Mouse (Mus musculus): Measurements from ENCODE around the gene Ubash3b. TPM values are rescaled to one million over a fixed set of nuclear protein-coding genes. Genes with fewer than 3 reads are reported as not detected.

Ubash3b gene
- polyA plus RNA-seq, 1 experiment from 2014 or later = 5.7 TPM

DNA sequence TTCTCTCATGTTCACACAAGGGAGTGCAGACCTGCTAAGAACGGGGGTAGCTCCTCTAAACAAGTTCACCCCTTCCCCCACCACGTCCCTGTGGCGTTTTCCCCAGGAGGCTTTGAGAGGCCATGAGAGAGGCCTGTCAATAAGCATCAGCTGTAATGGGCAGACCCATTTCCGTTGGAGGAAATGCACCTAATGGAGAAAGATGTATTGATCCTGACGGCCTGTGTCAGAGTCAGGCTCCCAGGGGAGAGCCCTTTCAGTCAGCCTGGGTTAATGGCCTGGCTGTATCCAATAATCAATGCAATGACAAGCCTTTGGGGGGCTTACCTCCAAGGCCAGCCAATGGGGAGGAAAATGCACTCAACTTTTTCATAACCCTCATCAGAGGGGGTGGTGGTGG lies 100.1 kb downstream of the Ubash3b start:
- no peaks in the 10 kb centered on the region for H3K9me3 ChIP-seq (replicated peaks; ENCODE audit: control insufficient read depth, low read length)
- H3K36me3 ChIP-seq (ENCODE audit: control insufficient read depth, insufficient read depth) = no peaks in the 10 kb centered on the region
- H3K9ac ChIP-seq (ENCODE audit: low read length) = no peak overlapping the region
- no peak overlapping the region for H3K27ac ChIP-seq (ENCODE audit: low read length)
- H3K27me3 ChIP-seq (ENCODE audit: control insufficient read depth, insufficient read depth, low read length) = no peaks in the 10 kb centered on the region
- 63% methylated on average over 5 of the region's 5 CpGs for WGBS
- no peak for ATAC-seq (replicated peaks; ENCODE audit: extremely low read depth, insufficient read depth, low FRiP score)
- H3K4me3 ChIP-seq (ENCODE audit: low read length) = no peak overlapping the region
- H3K4me2 ChIP-seq (ENCODE audit: low read depth, low read length) = no peak overlapping the region
- 0 out of 2 replicates have a peak, but pooled peaks cover 2% of the 10 kb centered on the region for H3K4me1 ChIP-seq (ENCODE audit: control insufficient read depth, insufficient read depth, low read length)

GRCm38 (mm10) chr9:41060617-41061016 lies 100.9 kb downstream of the Ubash3b start:
- WGBS = 82% methylated on average over 6 of the region's 6 CpGs
- ATAC-seq (replicated peaks; ENCODE audit: extremely low read depth, insufficient read depth, low FRiP score) = no peak
- no peaks in the 10 kb centered on the region for H3K9me3 ChIP-seq (replicated peaks; ENCODE audit: control insufficient read depth, low read length)
- no peaks in the 10 kb centered on the region for H3K27me3 ChIP-seq (ENCODE audit: control insufficient read depth, insufficient read depth, low read length)
- H3K4me2 ChIP-seq (ENCODE audit: low read depth, low read length) = no peak overlapping the region
- no peak overlapping the region for H3K27ac ChIP-seq (ENCODE audit: low read length)
- no peak overlapping the region for H3K9ac ChIP-seq (ENCODE audit: low read length)
- H3K36me3 ChIP-seq (ENCODE audit: control insufficient read depth, insufficient read depth) = no peaks in the 10 kb centered on the region
- H3K4me1 ChIP-seq (ENCODE audit: control insufficient read depth, insufficient read depth, low read length) = 0 out of 2 replicates have a peak, but pooled peaks cover 2% of the 10 kb centered on the region
- H3K4me3 ChIP-seq (ENCODE audit: low read length) = no peak overlapping the region

DNA sequence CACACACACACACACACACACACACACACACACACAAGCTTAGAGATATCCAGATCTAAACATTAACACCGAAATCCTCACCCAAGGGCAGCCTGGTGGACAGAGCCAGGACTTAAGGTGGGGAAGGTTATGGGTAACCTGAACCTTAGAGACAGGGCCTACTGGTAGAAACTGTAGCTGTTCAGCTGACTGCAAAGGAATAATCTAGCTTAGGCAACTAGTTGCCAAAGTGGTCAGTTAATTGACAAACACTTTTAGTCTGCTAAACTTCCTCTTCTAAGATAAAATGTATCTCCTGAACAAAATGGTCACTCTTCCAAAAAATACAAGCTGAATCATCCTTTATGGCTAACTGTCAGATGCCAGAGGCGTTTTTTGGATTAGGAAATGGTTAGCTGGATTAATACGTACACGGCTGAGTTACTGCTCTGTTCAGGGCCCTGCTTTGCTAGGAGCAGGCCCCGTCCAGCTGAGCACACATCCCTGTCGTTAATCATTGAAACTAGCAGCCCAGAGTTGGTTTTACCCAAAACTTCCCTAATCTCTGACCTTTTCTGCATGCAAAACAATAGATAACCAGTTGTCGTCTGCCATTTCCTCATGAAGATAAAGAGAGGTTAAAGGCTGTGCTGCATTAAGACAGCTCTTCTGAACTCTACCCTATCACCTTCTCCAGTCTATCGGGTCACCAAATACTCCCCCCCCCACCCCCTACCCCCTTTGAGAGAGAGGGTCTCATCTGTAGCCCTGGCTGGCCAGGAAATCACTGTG lies 102.5 kb downstream of the Ubash3b start:
- 0 out of 2 replicates have a peak, but pooled peaks cover 2% of the 10 kb centered on the region for H3K4me1 ChIP-seq (ENCODE audit: control insufficient read depth, insufficient read depth, low read length)
- H3K9ac ChIP-seq (ENCODE audit: low read length) = no peak overlapping the region
- H3K27me3 ChIP-seq (ENCODE audit: control insufficient read depth, insufficient read depth, low read length) = no peaks in the 10 kb centered on the region
- no peak overlapping the region for H3K4me2 ChIP-seq (ENCODE audit: low read depth, low read length)
- no peaks in the 10 kb centered on the region for H3K36me3 ChIP-seq (ENCODE audit: control insufficient read depth, insufficient read depth)
- 49% methylated on average over 8 of the region's 8 CpGs for WGBS
- H3K27ac ChIP-seq (ENCODE audit: low read length) = no peak overlapping the region
- H3K9me3 ChIP-seq (replicated peaks; ENCODE audit: control insufficient read depth, low read length) = no peaks in the 10 kb centered on the region; the same call in 1 of the 2 replicates
- no peak for ATAC-seq (replicated peaks; ENCODE audit: extremely low read depth, insufficient read depth, low FRiP score)
- H3K4me3 ChIP-seq (ENCODE audit: low read length) = no peak overlapping the region

- WGBS = 83% methylated on average over 9 of the region's 9 CpGs
- H3K9ac ChIP-seq (ENCODE audit: low read length) = no peak overlapping the region
- no peak overlapping the region for H3K27ac ChIP-seq (ENCODE audit: low read length)
- ATAC-seq (replicated peaks; ENCODE audit: extremely low read depth, insufficient read depth, low FRiP score) = no peak
- H3K36me3 ChIP-seq (ENCODE audit: control insufficient read depth, insufficient read depth) = no peaks in the 10 kb centered on the region
- no peaks in the 10 kb centered on the region for H3K27me3 ChIP-seq (ENCODE audit: control insufficient read depth, insufficient read depth, low read length)
- H3K4me1 ChIP-seq (ENCODE audit: control insufficient read depth, insufficient read depth, low read length) = peaks cover 17% of the 10 kb centered on the region
- no peak overlapping the region for H3K4me2 ChIP-seq (ENCODE audit: low read depth, low read length)
- no peak overlapping the region for H3K4me3 ChIP-seq (ENCODE audit: low read length)
- H3K9me3 ChIP-seq (replicated peaks; ENCODE audit: control insufficient read depth, low read length) = peaks cover 3% of the 10 kb centered on the region; the same call in 1 of the 2 replicates
These were observed 107.3 kb downstream of the Ubash3b start for GRCm38 (mm10) chr9:41054166-41054565.

DNA sequence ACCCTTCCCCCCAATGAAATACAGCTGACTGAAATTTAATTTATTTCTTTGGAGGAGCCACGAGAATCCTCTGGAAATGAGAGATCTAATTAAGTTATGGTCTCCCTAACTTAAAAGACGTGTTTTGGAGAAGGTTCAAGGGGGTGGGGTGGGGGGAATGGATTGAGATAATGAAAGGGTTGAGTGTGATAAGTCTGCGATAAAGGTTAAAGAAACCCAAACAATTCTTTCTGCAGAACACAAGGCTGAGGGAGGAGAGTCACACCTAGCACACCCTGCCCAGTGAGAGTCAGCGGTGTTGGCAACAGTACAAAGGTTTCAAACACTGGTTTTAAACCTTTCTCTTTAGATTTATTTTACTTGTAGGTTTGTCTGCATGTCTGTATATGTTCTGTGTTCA lies 108.0 kb downstream of the Ubash3b start:
- ATAC-seq (replicated peaks; ENCODE audit: extremely low read depth, insufficient read depth, low FRiP score) = no peak
- H3K9ac ChIP-seq (ENCODE audit: low read length) = no peak overlapping the region
- peaks cover 3% of the 10 kb centered on the region; the same call in 1 of the 2 replicates for H3K9me3 ChIP-seq (replicated peaks; ENCODE audit: control insufficient read depth, low read length)
- no peak overlapping the region for H3K4me3 ChIP-seq (ENCODE audit: low read length)
- H3K27me3 ChIP-seq (ENCODE audit: control insufficient read depth, insufficient read depth, low read length) = no peaks in the 10 kb centered on the region
- no peak overlapping the region for H3K27ac ChIP-seq (ENCODE audit: low read length)
- WGBS = 65% methylated on average over 4 of the region's 4 CpGs
- peaks cover 14% of the 10 kb centered on the region for H3K4me1 ChIP-seq (ENCODE audit: control insufficient read depth, insufficient read depth, low read length)
- no peak overlapping the region for H3K4me2 ChIP-seq (ENCODE audit: low read depth, low read length)
- no peaks in the 10 kb centered on the region for H3K36me3 ChIP-seq (ENCODE audit: control insufficient read depth, insufficient read depth)

DNA sequence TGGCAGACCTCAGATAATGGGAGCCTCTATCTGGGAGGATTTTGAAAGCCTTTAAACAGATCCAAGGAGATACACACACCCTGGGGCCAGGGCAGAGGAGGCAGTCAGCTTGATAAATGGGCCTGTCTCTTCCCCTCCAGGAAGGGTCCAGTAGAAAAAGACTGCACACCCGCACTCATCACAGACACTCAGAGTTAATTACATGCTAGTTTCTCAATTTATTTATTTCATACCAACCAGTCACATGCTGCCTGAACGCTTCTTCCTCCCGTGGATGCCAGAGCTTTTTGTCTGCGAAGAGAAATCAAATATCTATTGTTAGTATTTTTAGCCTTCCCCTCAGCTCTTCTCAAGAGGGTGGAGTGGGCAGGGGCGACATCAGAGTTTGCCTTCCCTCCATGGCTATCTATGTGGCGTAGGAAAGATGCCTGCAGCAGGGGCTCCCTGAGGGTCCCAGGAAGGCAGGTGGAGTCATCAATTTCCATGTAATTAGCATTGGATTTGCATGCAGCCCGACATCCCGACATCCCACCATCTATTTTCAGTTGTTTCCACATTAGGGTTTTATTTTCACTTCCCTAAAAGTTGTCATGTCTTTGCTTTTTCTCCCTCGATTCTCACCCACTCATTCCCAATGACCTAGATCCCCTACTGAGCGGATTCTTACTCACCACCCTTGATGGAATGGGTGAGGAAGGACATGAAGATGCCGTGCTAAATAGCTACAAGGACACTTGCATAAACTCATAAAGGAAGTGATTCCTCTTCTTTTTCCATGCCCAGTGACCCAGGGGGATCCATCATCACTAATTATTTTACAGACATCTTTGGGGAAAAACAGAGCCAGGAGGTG lies 110.2 kb downstream of the Ubash3b start:
- Histone ChIP-seq H3K36me3 (ENCODE audit: control insufficient read depth, insufficient read depth) (no peaks in the 10 kb centered on the region), H3K9ac (ENCODE audit: low read length) (no peak overlapping the region), H3K4me3 (ENCODE audit: low read length) (no peak overlapping the region), H3K9me3 (replicated peaks; ENCODE audit: control insufficient read depth, low read length) (peaks cover 3% of the 10 kb centered on the region; the same call in 1 of the 2 replicates), H3K4me1 (ENCODE audit: control insufficient read depth, insufficient read depth, low read length) (peaks cover 14% of the 10 kb centered on the region), H3K4me2 (ENCODE audit: low read depth, low read length) (no peak overlapping the region), H3K27me3 (ENCODE audit: control insufficient read depth, insufficient read depth, low read length) (no peaks in the 10 kb centered on the region), H3K27ac (ENCODE audit: low read length) (no peak overlapping the region)
- WGBS = 44% methylated on average over 11 of the region's 11 CpGs
- ATAC-seq (replicated peaks; ENCODE audit: extremely low read depth, insufficient read depth, low FRiP score) = no peak

GRCm38 (mm10) chr9:41050331-41051079 lies 111.0 kb downstream of the Ubash3b start:
- Histone ChIP-seq H3K4me2 (ENCODE audit: low read depth, low read length) (no peak overlapping the region), H3K27me3 (ENCODE audit: control insufficient read depth, insufficient read depth, low read length) (no peaks in the 10 kb centered on the region), H3K4me3 (ENCODE audit: low read length) (no peak overlapping the region), H3K9me3 (replicated peaks; ENCODE audit: control insufficient read depth, low read length) (peaks cover 3% of the 10 kb centered on the region; the same call in 1 of the 2 replicates), H3K4me1 (ENCODE audit: control insufficient read depth, insufficient read depth, low read length) (peaks cover 14% of the 10 kb centered on the region), H3K27ac (ENCODE audit: low read length) (no peak overlapping the region), H3K36me3 (ENCODE audit: control insufficient read depth, insufficient read depth) (no peaks in the 10 kb centered on the region), H3K9ac (ENCODE audit: low read length) (no peak overlapping the region)
- WGBS = 46% methylated on average over 12 of the region's 12 CpGs
- no peak for ATAC-seq (replicated peaks; ENCODE audit: extremely low read depth, insufficient read depth, low FRiP score)

- H3K4me1 ChIP-seq (ENCODE audit: control insufficient read depth, insufficient read depth, low read length) = peaks cover 14% of the 10 kb centered on the region
- H3K9ac ChIP-seq (ENCODE audit: low read length) = no peak overlapping the region
- no peak overlapping the region for H3K4me2 ChIP-seq (ENCODE audit: low read depth, low read length)
- ATAC-seq (replicated peaks; ENCODE audit: extremely low read depth, insufficient read depth, low FRiP score) = no peak
- H3K27me3 ChIP-seq (ENCODE audit: control insufficient read depth, insufficient read depth, low read length) = no peaks in the 10 kb centered on the region
- no peaks in the 10 kb centered on the region for H3K36me3 ChIP-seq (ENCODE audit: control insufficient read depth, insufficient read depth)
- H3K9me3 ChIP-seq (replicated peaks; ENCODE audit: control insufficient read depth, low read length) = peaks cover 3% of the 10 kb centered on the region; the same call in 1 of the 2 replicates
- H3K27ac ChIP-seq (ENCODE audit: low read length) = no peak overlapping the region
- H3K4me3 ChIP-seq (ENCODE audit: low read length) = no peak overlapping the region
- 59% methylated on average over 7 of the region's 7 CpGs for WGBS
These were observed 112.2 kb downstream of the Ubash3b start for GRCm38 (mm10) chr9:41049282-41049681.
